Mouse (Mus musculus): ENCODE data around the gene Gpr37l1. TPM values are rescaled to one million over a fixed set of nuclear protein-coding genes. Genes with fewer than 3 reads are reported as not detected.

The Gpr37l1 gene
- polyA plus RNA-seq (2016; fragmentation: Nextera tagmentation; extraction: Ambion mirVana) = 0.10 and 0.12 TPM in 2 replicates

DNA sequence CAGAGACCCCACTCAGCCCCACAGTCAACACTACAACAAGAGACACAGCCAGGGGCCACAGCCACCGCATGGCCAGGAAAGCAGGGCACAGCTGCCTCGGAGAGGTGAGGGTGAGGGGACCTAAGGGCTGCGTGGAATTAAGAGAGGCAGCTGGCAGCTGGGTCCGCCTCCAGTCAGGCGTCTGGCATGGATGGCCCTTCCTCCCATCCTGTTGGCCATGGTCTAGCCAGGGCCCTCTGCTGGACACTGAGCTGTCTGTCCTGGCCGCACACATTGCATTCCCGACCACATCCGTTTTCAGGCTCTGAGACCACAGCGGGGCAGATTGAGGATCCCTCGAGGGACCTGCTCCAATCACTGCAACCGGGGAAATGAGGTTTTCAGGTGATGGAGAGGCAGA lies at the start of gene Gpr37l1:
Gene Gpr37l1, minus strand, starts transcription at position 247 of the 400 bp plus-strand sequence.
- 67% methylated on average over 11 of the region's 11 CpGs for WGBS

DNA sequence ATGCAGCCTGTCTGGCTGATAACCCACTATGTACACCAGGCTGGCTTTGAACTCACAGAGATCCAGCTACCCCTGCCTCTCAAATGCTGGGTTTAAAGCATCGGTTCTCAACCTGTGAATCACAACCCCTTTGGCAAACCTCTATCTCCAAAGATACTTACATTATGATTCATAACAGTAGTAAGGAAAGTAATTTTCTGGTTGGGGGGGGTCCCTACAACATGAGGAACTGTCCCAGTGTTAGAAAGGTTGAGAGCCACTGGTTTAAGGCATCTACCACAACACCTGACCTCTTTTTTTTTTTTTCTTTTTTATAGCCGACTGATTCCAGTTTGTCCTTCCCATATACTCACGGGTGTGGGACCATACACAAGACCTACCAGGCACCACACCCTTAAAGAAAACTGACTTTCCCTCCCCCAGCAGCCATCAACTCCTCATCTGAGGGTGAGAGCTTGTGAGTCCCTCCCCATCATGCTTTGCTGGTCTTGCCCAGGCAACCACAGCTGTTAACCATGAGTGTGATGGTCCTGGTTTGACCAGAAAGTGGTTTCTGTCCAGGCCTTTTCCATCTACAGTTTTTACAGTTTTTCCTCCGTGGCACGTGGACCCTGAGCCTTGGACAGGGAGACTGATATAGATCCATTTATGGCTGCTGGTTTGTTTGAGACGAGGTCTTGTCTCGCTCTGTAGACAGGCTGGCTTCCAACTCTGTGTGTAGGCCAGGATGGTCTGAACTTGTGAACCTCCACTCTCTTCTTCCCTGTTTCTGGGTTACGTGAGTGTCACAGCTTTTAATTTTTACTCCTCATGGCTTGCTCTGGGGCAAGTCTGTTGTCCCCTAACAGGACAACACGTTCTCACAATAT lies 46.5 kb upstream of the Gpr37l1 start:
- H3K4me2 ChIP-seq (replicated peaks) = no peak overlapping the region
- ATAC-seq (ENCODE audit: low FRiP score) = no peak
- H3K36me3 ChIP-seq = no peaks in the 10 kb centered on the region
- H3K4me3 ChIP-seq = no peak overlapping the region
- no peak overlapping the region for H3K27ac ChIP-seq
- no peaks in the 10 kb centered on the region for H3K27me3 ChIP-seq
- no peaks in the 10 kb centered on the region for H3K9me3 ChIP-seq (replicated peaks)
- WGBS = 91% methylated on average over 9 of the region's 9 CpGs
- no peak overlapping the region for H3K9ac ChIP-seq
- peaks cover 5% of the 10 kb centered on the region; the same call in 1 of the 2 replicates for H3K4me1 ChIP-seq

More for the DNA sequence above, at the start of gene Gpr37l1:
- H3K27ac ChIP-seq = no peak within 1 kb of the TSS
- no peaks in the 10 kb centered on the region for H3K36me3 ChIP-seq
- no peaks in the 10 kb centered on the region for H3K4me1 ChIP-seq
- no peaks in the 10 kb centered on the region for H3K9me3 ChIP-seq (replicated peaks)
- no peak within 1 kb of the TSS for H3K9ac ChIP-seq
- ATAC-seq (ENCODE audit: low FRiP score) = no peak
- H3K27me3 ChIP-seq = no peaks in the 10 kb centered on the region
- H3K4me3 ChIP-seq = no peak within 1 kb of the TSS
- H3K4me2 ChIP-seq (replicated peaks) = no peak within 1 kb of the TSS

DNA sequence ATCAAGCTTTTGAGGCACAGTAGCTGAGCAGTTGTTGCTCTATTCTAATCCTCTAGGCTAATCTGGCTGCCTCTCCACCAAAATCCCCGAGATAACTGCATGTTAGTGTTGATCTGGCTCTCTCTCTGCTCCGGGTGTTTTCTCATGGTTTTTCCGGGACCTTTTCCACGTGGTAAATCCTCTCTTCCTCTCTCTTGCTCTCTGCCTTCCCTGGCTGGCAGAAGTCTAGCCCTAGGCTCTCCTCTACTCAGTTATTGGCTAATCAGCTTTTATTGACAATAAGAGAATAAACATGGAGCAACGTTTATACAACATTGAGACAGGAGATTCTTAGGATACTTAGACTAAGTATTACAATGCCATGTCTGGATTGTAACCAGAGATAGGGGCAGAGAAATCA lies 42.9 kb upstream of the Gpr37l1 start:
- WGBS = 73% methylated on average over 5 of the region's 5 CpGs
- H3K4me1 ChIP-seq = no peaks in the 10 kb centered on the region

DNA sequence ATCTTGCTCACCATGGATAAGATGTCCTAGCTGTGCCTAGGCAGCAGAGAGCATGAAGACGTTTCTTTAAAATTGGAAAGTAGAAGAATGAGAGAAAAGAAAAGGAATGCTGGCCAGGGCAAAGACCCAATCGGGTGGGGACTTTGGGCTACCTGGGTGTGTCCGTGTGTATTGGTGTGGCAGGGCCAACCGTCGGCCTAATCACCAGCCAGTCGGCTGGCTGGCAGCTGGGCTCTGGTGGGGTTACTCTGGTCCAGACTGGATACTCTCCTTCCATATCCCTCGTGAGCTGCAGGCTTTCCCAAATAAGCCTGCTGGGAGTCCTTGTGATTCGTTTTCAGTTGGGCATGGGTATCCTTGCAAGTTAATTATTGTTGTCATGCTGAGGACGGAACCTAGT lies 41.2 kb upstream of the Gpr37l1 start:
- WGBS = 66% methylated on average over 9 of the region's 9 CpGs
- Histone ChIP-seq H3K27me3 (no peaks in the 10 kb centered on the region), H3K9ac (no peak overlapping the region)

More for the DNA sequence above, 42.9 kb upstream of the Gpr37l1 start:
- no peaks in the 10 kb centered on the region for H3K36me3 ChIP-seq
- no peak overlapping the region for H3K4me3 ChIP-seq
- H3K9me3 ChIP-seq (replicated peaks) = no peaks in the 10 kb centered on the region
- no peak for ATAC-seq (ENCODE audit: low FRiP score)
- H3K9ac ChIP-seq = no peak overlapping the region
- H3K4me2 ChIP-seq (replicated peaks) = no peak overlapping the region
- no peaks in the 10 kb centered on the region for H3K27me3 ChIP-seq
- no peak overlapping the region for H3K27ac ChIP-seq

DNA sequence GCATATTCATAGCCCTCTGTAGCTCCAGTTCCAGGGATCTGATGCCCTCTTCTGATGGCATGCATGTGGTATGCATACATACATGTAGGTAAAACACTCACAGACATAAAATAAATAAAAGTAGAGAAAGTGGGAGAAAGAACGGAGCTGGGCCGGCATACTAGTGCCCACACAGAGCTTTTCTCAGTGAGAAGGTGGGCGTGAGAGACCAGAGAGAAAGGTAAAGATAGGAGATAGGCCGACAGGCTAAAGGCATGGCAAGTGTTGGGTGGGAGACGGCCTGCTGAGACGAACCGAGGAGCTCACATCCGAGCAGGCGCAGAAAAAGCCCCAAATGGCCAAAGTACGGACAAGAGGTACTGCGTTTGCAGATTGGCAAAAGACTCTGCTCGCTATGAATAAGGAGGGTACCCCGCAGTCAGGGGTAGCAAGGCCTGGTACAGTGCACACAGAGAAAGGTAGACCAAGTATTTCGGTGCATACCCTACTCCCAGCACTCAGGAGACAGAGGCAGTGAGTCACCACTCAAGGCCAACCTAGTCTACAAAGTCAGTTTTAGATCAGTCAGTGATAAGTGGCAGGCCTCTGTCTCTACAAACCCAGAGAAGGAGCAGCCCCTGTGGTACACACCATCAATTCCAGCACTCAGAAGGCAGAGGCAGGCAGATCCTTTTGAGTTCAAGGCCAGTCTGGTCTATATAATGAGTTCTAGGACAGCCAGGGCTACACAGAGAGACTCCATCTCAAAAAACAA lies 39.3 kb upstream of the Gpr37l1 start:
- H3K27me3 ChIP-seq = no peaks in the 10 kb centered on the region
- no peaks in the 10 kb centered on the region for H3K36me3 ChIP-seq
- 93% methylated on average over 14 of the region's 14 CpGs for WGBS
- H3K9me3 ChIP-seq (replicated peaks) = no peaks in the 10 kb centered on the region
- H3K9ac ChIP-seq = no peak overlapping the region
- peaks cover 8% of the 10 kb centered on the region; the same call in 1 of the 2 replicates for H3K4me1 ChIP-seq
- H3K4me2 ChIP-seq (replicated peaks) = no peak overlapping the region
- no peak overlapping the region for H3K27ac ChIP-seq
- no peak overlapping the region for H3K4me3 ChIP-seq
- no peak for ATAC-seq (ENCODE audit: low FRiP score)

More for the DNA sequence above, 41.2 kb upstream of the Gpr37l1 start:
- Histone ChIP-seq H3K4me3 (no peak overlapping the region), H3K9me3 (replicated peaks) (no peaks in the 10 kb centered on the region), H3K4me2 (replicated peaks) (no peak overlapping the region), H3K27ac (no peak overlapping the region), H3K36me3 (no peaks in the 10 kb centered on the region), H3K4me1 (peaks cover 8% of the 10 kb centered on the region; the same call in 1 of the 2 replicates)
- ATAC-seq (ENCODE audit: low FRiP score) = no peak

DNA sequence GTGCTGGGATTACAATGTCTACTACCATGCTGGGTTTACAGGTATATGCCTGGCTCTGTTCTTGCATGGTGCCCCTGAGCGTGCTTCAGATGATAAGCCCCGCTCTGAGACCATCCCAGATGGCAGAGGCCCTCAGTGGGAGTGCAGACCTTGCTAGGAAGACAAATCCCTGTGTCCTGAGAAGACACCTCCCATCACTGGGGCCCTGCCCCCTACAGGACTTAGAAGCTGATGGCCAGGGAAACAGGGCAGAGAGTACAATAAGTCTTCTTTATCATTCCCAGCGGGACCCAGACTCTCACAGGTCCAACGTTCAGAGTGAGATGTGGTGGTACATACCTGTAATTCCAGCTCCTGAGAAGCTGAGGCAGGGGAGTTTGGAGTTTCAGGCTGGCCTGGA lies 37.8 kb upstream of the Gpr37l1 start:
- Histone ChIP-seq H3K4me1 (peaks cover 8% of the 10 kb centered on the region; the same call in 1 of the 2 replicates), H3K36me3 (no peaks in the 10 kb centered on the region), H3K27me3 (no peaks in the 10 kb centered on the region), H3K9me3 (replicated peaks) (no peaks in the 10 kb centered on the region), H3K4me2 (replicated peaks) (no peak overlapping the region), H3K9ac (no peak overlapping the region), H3K4me3 (no peak overlapping the region), H3K27ac (no peak overlapping the region)
- no peak for ATAC-seq (ENCODE audit: low FRiP score)
- 60% methylated on average over 4 of the region's 4 CpGs for WGBS

DNA sequence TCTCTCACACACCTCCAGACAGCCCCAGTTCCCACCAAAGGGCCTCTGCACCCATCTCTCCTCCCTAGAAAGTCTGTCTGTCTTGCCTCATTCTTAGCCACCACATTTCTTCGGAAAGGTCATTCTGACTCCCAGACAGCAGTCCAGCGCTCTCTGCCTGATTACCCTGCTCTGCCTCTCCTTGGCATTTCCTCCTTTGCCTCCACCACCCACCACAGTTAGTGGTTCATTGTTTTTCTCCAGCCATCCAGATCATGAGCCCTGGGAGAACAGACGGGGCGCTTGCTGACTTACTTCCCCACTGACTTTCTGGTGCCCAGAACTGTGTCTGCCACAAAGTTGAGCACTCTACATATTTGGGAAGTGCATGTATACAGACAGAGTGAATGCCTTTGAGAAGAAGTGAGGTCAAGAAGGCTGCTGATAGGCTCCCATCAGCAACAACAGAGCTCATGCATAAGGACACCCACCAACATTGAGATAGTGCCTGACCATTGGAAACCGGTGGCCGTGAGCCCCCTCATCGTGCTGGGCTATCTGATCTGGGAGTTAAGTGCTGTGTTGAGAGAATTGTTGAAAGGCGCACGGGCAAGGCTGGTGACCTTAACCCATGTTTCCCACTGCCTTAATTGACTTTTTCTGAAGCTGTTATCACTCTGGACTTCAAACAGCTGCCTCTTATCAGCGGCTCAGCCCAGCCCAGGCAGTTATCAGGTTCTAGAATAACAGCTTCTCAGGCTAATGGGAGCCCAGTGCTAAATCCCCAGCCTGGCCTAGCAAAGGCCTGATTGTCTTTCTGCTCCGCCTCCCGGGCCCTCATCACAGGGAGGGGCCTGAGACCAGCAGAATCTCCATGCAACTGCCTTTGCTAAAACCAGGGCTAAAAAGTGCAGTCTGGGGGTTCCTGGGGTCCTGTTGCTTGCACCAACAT lies 37.0 kb upstream of the Gpr37l1 start:
- peak; percentile 52; the same call in 1 of the 2 replicates for ATAC-seq (ENCODE audit: low FRiP score)
- Histone ChIP-seq H3K9me3 (replicated peaks) (no peaks in the 10 kb centered on the region), H3K4me1 (peaks cover 10% of the 10 kb centered on the region), H3K4me3 (no peak overlapping the region), H3K27me3 (no peaks in the 10 kb centered on the region), H3K9ac (no peak overlapping the region), H3K4me2 (replicated peaks) (no peak overlapping the region), H3K36me3 (no peaks in the 10 kb centered on the region), H3K27ac (no peak overlapping the region)
- 39% methylated on average over 12 of the region's 12 CpGs for WGBS

DNA sequence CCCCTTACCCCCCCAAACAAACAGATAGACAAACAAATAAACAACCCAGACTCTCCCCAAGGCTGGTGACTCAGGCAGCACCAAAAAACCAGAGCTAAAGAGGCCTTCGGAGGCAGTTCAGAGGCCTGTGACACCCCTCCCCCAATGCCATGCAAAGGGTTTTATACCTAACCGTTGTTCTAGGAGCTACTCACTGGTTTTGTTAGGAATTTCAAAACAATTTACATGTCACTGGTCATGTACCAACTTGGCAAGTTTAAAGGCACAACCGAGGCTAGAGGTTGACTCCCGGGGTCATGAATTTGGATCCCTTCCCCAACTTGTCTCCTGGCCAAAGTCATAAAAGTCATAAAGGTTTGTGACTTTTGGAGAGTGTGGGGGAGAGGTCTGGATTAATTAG lies 32.9 kb upstream of the Gpr37l1 start:
- Histone ChIP-seq H3K4me1 (peaks cover 21% of the 10 kb centered on the region), H3K27me3 (no peaks in the 10 kb centered on the region), H3K4me2 (replicated peaks) (no peak overlapping the region), H3K9me3 (replicated peaks) (no peaks in the 10 kb centered on the region), H3K36me3 (no peaks in the 10 kb centered on the region), H3K9ac (no peak overlapping the region), H3K27ac (no peak overlapping the region), H3K4me3 (no peak overlapping the region)
- no peak for ATAC-seq (ENCODE audit: low FRiP score)
- 73% methylated on average over 4 of the region's 4 CpGs for WGBS

DNA sequence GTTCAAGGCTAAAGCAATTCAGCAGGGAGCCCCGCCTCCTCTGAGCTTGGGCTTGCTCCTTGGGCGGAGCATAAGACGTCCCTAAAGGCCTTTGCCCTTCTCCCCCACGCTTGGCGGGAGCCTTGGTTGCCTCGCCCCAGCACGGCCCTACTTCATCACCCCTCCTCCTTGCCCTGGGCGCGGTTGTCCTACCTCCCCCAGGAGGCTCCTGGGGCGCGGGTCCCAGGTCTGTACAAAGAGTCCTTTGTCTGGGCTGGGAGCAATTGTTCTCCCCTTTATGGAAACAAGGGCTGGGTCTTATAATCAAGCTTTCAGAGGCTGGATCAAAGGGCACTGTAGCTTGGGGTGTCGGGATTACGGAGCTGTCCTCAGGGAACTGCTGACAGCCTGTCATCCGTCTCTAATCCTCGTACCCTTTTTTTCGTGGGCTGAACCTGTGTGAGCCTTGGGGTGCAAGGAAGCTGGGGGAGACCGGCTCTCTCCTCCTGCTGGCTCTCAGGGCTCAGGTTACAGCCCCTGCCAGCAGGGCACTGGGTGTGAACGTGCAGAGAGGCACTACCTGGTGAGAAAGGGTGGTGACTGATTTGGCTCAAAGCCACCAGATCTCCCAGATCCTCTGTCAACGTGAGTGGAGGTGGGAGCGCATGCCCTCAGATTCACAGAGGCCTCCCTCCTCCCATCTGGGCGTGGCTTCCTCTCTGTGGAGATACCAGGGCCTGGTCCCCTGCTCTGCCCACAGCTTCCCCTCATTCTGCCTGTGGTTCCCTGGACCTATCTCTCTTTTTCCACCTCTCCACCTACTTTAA lies 31.7 kb upstream of the Gpr37l1 start:
- Histone ChIP-seq H3K36me3 (no peaks in the 10 kb centered on the region), H3K9me3 (replicated peaks) (no peaks in the 10 kb centered on the region), H3K27ac (no peak overlapping the region), H3K27me3 (no peaks in the 10 kb centered on the region), H3K4me2 (replicated peaks) (peak overlapping the region; percentile 46), H3K4me1 (peaks cover 14% of the 10 kb centered on the region), H3K4me3 (peak overlapping the region; percentile 10; the same call in 1 of the 2 replicates), H3K9ac (no peak overlapping the region)
- peak; percentile 57 for ATAC-seq (ENCODE audit: low FRiP score)
- 1% methylated on average over 21 of the region's 21 CpGs for WGBS

DNA sequence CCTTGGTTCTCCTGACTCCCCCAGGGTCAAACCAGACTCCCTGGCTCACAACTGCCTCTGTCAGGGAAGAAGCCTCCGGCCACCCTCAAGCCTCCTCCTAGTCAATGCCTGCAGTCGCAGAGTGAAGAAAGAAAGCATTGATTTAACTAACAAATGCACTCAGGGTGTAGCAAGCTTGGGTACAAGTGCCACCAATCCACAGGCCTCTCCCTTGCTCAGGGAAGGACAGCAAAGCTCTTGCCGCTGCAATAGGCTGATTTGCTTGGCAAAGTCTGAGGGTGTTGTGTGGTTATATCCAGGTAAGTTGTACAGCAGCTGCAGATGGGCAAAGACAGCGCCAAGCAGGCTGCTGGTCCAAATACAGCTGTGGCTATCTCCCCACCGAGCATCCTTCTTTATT lies 30.9 kb upstream of the Gpr37l1 start:
- H3K4me2 ChIP-seq (replicated peaks) = 0 out of 2 replicates have a peak overlapping the region, but pooled peaks have one; percentile 46
- 30% methylated on average over 5 of the region's 5 CpGs for WGBS

DNA sequence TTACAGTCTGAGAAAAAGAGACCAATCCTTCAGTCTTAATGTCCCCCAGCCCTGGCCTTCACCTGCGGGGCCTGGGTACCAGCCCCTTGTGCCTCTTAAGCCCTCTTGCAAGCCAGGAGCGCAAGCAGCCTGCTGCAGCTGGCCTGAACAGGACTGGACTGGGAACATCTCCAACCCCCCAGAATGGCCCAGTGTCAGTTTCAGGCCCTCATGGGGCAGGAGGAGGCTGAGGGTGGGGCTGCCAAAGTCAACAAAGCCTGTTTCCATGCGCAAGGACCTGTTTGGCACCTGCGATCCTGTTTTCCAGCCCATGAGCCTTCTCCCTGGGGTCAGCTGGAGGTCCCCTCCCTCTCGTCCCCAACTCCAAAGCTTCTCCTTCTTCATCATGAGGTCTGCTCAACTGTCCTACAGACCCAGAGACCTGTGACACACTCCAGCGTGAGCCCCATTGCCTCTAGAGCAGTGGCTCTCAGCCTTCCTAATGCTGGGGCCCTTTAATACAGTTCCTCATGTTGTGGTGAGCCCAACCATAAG lies 28.5 kb upstream of the Gpr37l1 start:
- ATAC-seq (ENCODE audit: low FRiP score) = no peak
- Histone ChIP-seq H3K27me3 (no peaks in the 10 kb centered on the region), H3K9ac (no peak overlapping the region), H3K4me3 (no peak overlapping the region), H3K9me3 (replicated peaks) (no peaks in the 10 kb centered on the region), H3K4me1 (peaks cover 14% of the 10 kb centered on the region), H3K36me3 (no peaks in the 10 kb centered on the region), H3K27ac (no peak overlapping the region), H3K4me2 (replicated peaks) (no peak overlapping the region)
- 88% methylated on average over 6 of the region's 6 CpGs for WGBS

More for the DNA sequence above, 30.9 kb upstream of the Gpr37l1 start:
- H3K4me3 ChIP-seq = no peak overlapping the region
- H3K9ac ChIP-seq = no peak overlapping the region
- no peaks in the 10 kb centered on the region for H3K36me3 ChIP-seq
- H3K4me1 ChIP-seq = peaks cover 14% of the 10 kb centered on the region
- no peak for ATAC-seq (ENCODE audit: low FRiP score)
- H3K27ac ChIP-seq = no peak overlapping the region
- no peaks in the 10 kb centered on the region for H3K27me3 ChIP-seq
- H3K9me3 ChIP-seq (replicated peaks) = no peaks in the 10 kb centered on the region
